Mouse (Mus musculus): ENCODE data around the gene Vmn1r126. TPM values are rescaled to one million over a fixed set of nuclear protein-coding genes. Genes with fewer than 3 reads are reported as not detected.
"Not testable (repeated sequence)": the region's sequence is repeated elsewhere in the genome, so short reads cannot be mapped to it uniquely, and the experiment has no call there.

Vmn1r126 gene
- polyA plus RNA-seq (2012; rRNA removed), result not detected in 2 replicates

GRCm38 (mm10) chr7:21301367-21301766 lies at the start of gene Vmn1r126:
Vmn1r126 (minus strand) TSS chr7:21301467.
- H3K4me1 ChIP-seq (ENCODE audit: control insufficient read depth, insufficient read depth, insufficient read length); H3K4me3 ChIP-seq (ENCODE audit: extremely low read depth, insufficient read depth, insufficient read length); H3K36me3 ChIP-seq (ENCODE audit: control insufficient read depth, insufficient read depth, low read length); DNase-seq (ENCODE audit: low read depth in 1 of 2, low spot score in 2 of 2); H3K27ac ChIP-seq (ENCODE audit: insufficient read depth, low read length); H3K27me3 ChIP-seq (ENCODE audit: control insufficient read depth, insufficient read depth, low read length): not testable (repeated sequence)
- WGBS, result no CpG with 5 or more reads among the region's 5 CpGs

GRCm38 (mm10) chr7:21349073-21349472 lies 47.8 kb upstream of the Vmn1r126 start, which contains the start of gene Vmn1r128:
Vmn1r128 (plus strand) TSS chr7:21349373.
- H3K36me3 ChIP-seq (ENCODE audit: control insufficient read depth, insufficient read depth, low read length); H3K4me3 ChIP-seq (ENCODE audit: extremely low read depth, insufficient read depth, insufficient read length); DNase-seq (ENCODE audit: low read depth in 1 of 2, low spot score in 2 of 2); H3K27ac ChIP-seq (ENCODE audit: insufficient read depth, low read length); H3K27me3 ChIP-seq (ENCODE audit: control insufficient read depth, insufficient read depth, low read length); H3K4me1 ChIP-seq (ENCODE audit: control insufficient read depth, insufficient read depth, insufficient read length): not testable (repeated sequence)
- 76% methylated on average over 1 of the region's 1 CpGs for WGBS

GRCm38 (mm10) chr7:21319761-21320160 lies 18.5 kb upstream of the Vmn1r126 start, which contains the start of gene Vmn1r127:
Vmn1r127 (minus strand) TSS chr7:21319861.
- not testable (repeated sequence) for H3K4me1 ChIP-seq (ENCODE audit: control insufficient read depth, insufficient read depth, insufficient read length); H3K36me3 ChIP-seq (ENCODE audit: control insufficient read depth, insufficient read depth, low read length); DNase-seq (ENCODE audit: low read depth in 1 of 2, low spot score in 2 of 2); H3K27ac ChIP-seq (ENCODE audit: insufficient read depth, low read length); H3K27me3 ChIP-seq (ENCODE audit: control insufficient read depth, insufficient read depth, low read length); H3K4me3 ChIP-seq (ENCODE audit: extremely low read depth, insufficient read depth, insufficient read length)
- WGBS, result no CpG with 5 or more reads among the region's 3 CpGs

GRCm38 (mm10) chr7:21271879-21272278 lies 29.4 kb downstream of the Vmn1r126 start, which contains the start of gene Vmn1r125:
Vmn1r125 (plus strand) TSS chr7:21272179.
- H3K27me3 ChIP-seq (ENCODE audit: control insufficient read depth, insufficient read depth, low read length); H3K27ac ChIP-seq (ENCODE audit: insufficient read depth, low read length); H3K36me3 ChIP-seq (ENCODE audit: control insufficient read depth, insufficient read depth, low read length); H3K4me1 ChIP-seq (ENCODE audit: control insufficient read depth, insufficient read depth, insufficient read length); H3K4me3 ChIP-seq (ENCODE audit: extremely low read depth, insufficient read depth, insufficient read length); DNase-seq (ENCODE audit: low read depth in 1 of 2, low spot score in 2 of 2): not testable (repeated sequence)
- WGBS, result 56% methylated on average over 3 of the region's 3 CpGs

GRCm38 (mm10) chr7:21260517-21260916 lies 40.8 kb downstream of the Vmn1r126 start, which contains the start of gene Vmn1r124:
Vmn1r124 (minus strand) TSS chr7:21260617.
- H3K36me3 ChIP-seq (ENCODE audit: control insufficient read depth, insufficient read depth, low read length); DNase-seq (ENCODE audit: low read depth in 1 of 2, low spot score in 2 of 2); H3K27ac ChIP-seq (ENCODE audit: insufficient read depth, low read length); H3K4me1 ChIP-seq (ENCODE audit: control insufficient read depth, insufficient read depth, insufficient read length); H3K4me3 ChIP-seq (ENCODE audit: extremely low read depth, insufficient read depth, insufficient read length); H3K27me3 ChIP-seq (ENCODE audit: control insufficient read depth, insufficient read depth, low read length): not testable (repeated sequence)
- 76% methylated on average over 4 of the region's 4 CpGs for WGBS

Other genes starting within 250 kb of the Vmn1r126 start
- not detected in 2 replicates for gene Vmn1r120, start 247.7 kb downstream of the Vmn1r126 start, polyA plus RNA-seq (2012; rRNA removed)
- not detected in 2 replicates for gene Vmn1r121, start 203.0 kb downstream of the Vmn1r126 start, polyA plus RNA-seq (2012; rRNA removed)
- gene Vmn1r122, start 167.3 kb downstream of the Vmn1r126 start, polyA plus RNA-seq (2012; rRNA removed), result not detected in 2 replicates
- gene Vmn1r123, start 139.3 kb downstream of the Vmn1r126 start, polyA plus RNA-seq (2012; rRNA removed), result not detected in 2 replicates
- gene Gm5157, start 111.0 kb downstream of the Vmn1r126 start, polyA plus RNA-seq (2012; rRNA removed), result not detected in 2 replicates
- not detected in 2 replicates for gene Vmn1r124, start 40.9 kb downstream of the Vmn1r126 start, polyA plus RNA-seq (2012; rRNA removed)
- not detected in 2 replicates for gene Vmn1r125, start 29.3 kb downstream of the Vmn1r126 start, polyA plus RNA-seq (2012; rRNA removed)
- gene Vmn1r127, start 18.4 kb upstream of the Vmn1r126 start, polyA plus RNA-seq (2012; rRNA removed), result not detected in 2 replicates
- not detected in 2 replicates for gene Vmn1r128, start 47.9 kb upstream of the Vmn1r126 start, polyA plus RNA-seq (2012; rRNA removed)
- not detected in 2 replicates for gene Vmn1r129, start 59.8 kb upstream of the Vmn1r126 start, polyA plus RNA-seq (2012; rRNA removed)
- not detected in 2 replicates for gene Gm6882, start 131.3 kb upstream of the Vmn1r126 start, polyA plus RNA-seq (2012; rRNA removed)
- not detected in 2 replicates for gene Vmn1r130, start 210.3 kb upstream of the Vmn1r126 start, polyA plus RNA-seq (2012; rRNA removed)
- not detected in 2 replicates for gene Vmn1r131, start 244.6 kb upstream of the Vmn1r126 start, polyA plus RNA-seq (2012; rRNA removed)

Measured in spleen, adult 2 months (tissue).